Mouse (Mus musculus): Measurements from ENCODE around the gene Vezt.

DNA sequence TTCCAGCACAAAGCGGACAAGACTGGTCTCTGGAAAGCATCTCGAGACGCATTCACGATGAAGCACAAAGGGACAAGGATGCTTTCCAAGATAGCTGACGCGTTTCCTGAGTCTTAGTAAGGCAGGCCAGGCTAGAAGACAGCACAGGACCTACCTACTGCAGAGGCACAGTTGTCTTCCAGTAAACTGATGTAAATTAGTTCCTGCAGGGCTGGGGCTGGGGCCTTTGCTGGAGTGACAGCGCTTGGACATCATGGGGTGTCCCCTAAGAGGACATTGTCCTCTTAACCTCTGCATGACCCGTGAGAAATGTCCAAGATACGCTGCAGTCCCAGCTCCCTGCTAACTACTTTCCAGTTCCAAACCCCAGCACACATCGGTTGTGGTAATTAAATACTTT is 66.3 kb downstream of the Vezt start:
- TF ChIP-seq CTCF (IDR thresholded peaks at IDR 0.05; ENCODE audit: borderline replicate concordance, insufficient read depth, low read depth, low read length) (no peak), POLR2A (IDR thresholded peaks at IDR 0.05; ENCODE audit: borderline replicate concordance, insufficient read depth, low read length) (no peak)
